Mouse (Mus musculus) B cell, adult 2 months (primary cell): ENCODE measurements around the gene Gm4141.
"Not testable (repeated sequence)": the region's sequence is repeated elsewhere in the genome, so short reads cannot be mapped to it uniquely, and the experiment has no call there.

Source experiments
- DNase-seq, 2 experiments: peaks; one replicate each; pipeline ENCODE4 v3.0.0; 2022

Gm4141 gene

DNA sequence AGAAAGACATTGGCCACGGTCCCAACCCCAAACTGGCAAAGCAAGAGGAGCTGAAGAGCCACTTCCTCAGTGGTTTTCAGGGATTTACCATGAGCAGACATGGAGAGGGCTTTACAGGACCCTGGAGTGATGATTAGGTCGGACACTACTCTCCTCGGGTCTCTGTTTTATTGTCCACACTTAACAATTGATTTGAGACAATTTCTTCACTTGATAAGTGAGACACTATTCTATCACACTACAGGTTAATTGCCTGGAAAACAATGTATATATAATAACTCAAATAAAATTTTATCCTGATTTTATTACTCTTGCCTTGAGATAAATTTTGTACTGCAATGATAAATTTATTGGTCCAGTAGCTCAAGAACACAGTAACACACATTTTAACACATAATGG lies at the start of gene Gm4141:
Gm4141 (minus strand) TSS at position 101 of the 400 bp plus-strand sequence.
- not testable (repeated sequence) for DNase-seq

DNA sequence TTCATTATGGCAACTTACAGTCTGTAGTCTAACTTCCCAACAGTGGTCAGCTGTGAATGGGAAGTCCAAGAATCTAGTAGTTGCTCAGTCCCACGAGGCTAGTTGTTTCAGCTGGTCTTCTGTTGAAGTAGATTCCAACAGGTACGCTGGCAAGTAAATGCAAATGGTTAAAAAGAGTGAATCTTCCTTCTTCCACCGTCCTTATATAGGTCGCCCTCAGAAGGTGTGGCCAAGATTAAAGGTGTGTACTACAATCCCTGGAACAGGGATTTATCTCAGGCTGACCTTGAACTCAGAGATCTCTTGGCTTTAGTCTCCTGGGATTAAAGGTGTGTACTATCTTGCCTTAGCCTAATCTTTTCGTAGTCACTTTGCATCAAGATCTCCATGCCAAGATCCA lies 22.9 kb upstream of the Gm4141 start, which contains the start of gene Gm4513:
Gm4513 (minus strand) TSS at position 101 of the 400 bp plus-strand sequence.
- DNase-seq = not testable (repeated sequence)

GRCm38 (mm10) chr7:20545657-20546056 lies 30.4 kb downstream of the Gm4141 start, which contains the start of gene Gm5726:
Gene Gm5726 (minus strand): TSS chr7:20545757.
- not testable (repeated sequence) for DNase-seq

DNA sequence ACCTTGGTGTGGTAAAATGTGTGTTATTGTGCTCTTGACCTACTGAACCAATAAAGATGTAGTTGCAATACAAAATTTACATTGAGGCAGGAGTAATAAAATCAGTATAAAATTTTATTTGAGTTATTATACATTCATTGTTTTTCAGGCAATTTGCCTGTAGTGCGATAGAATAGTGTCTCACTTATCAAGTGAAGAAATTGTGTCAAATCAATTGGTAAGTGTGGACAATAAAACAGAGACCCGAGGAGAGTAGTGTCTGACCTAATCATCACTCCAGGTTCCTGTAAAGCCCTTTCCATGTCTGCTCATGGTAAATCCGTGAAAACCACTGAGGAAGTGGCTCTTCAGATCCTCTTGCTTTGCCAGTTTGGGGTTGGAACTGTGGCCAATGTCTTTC lies 42.5 kb downstream of the Gm4141 start, which contains the start of gene Vmn1r104:
Vmn1r104 (plus strand) TSS at position 301 of the 400 bp plus-strand sequence.
- DNase-seq = not testable (repeated sequence)
